Mouse (Mus musculus): ENCODE data around the gene Runx3. TPM values are rescaled to one million over a fixed set of nuclear protein-coding genes. Genes with fewer than 3 reads are reported as not detected.

Runx3 gene
- polyA plus RNA-seq, 1 experiment, result 0.21 TPM

DNA sequence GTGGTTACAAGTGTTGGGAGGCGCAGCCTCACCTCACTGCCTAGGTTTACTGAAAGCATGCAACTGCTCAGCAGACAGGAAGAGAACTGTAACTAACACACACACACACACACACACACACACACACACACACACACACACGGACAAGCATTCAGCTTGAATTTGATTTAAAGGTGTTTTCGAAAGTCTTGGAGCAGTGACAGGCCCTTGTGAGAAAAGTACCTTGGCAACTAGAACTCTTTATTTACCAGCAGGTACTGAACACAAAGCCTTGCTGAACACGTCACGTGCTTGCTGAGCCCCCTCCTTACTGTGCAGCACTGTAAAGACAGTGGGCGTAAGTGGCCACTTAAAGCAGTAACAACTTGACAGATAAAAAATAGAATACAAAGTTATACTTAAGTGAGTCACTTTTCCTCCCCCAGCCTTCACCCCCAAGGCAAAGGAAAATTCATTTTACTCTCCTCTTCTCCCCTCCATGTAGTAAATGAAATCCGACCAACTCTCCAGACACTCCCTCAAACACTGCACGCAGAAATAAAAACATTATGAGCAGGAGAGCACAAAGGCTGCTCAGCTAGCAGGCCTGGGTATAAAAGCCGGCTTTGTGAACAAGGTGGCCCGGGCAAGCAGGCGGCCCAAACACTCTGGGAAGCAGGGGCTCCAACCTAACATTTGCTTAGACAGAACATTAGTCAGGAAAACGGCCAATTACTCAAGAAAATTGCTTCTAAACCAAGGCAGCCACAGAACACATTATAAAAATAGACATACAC lies 101.4 kb downstream of the Runx3 start:
- no peak for DNase-seq (ENCODE audit: low spot score)

DNA sequence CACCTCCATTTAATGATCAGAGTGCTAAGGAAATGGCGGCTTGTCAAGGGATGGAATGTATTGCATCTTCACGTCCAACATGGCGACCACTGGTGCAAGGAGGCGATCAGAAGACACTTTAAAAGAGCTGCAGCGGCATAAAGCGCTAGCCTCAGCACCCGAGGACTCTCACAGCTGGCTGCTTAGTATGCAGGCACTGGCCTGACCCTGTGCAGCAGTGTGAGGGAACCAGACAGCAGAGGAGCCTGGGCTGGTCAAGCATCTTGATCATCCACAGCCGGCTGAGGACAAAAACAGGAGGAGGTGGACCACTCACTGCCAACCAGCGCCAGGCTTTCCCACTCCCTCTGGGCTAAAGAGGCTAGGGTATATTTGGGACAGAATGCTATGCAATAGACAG lies 103.4 kb downstream of the Runx3 start:
- DNase-seq (ENCODE audit: low spot score), result no peak

DNA sequence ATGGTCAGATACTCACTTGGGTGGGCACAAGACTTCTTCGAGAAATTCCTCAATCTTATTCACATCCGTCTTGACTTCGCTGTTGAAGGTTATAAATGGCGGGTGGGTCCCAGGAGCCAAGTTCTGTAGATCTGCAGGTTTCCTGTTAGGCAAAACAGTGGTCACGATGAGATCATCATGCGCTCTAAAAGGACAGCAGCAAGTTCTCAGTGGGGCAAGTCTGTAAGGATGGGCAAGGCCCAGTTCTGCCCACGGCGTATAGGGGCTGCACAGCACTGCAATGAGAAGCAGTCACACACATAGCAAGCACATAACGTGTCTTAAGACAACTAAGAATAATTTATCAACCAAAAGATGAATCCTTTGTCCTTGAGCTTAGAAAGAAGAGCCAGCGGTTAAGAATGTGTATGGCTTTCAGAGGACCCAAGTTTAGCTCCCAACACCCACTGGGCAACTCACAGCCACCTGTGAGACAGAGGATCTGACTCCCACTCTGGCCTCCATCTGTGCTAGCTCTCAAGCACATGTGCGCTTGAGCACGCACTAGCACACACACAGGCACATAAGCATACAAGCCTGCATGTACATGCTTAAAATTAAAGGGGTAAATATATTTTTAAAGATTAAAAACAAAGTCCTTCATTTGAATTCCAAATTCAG lies 105.7 kb downstream of the Runx3 start:
- DNase-seq (ENCODE audit: low spot score), result no peak

Other genes with a start within 250 kb of the Runx3 start
- gene Tmem50a, start 205.6 kb upstream of the Runx3 start, polyA plus RNA-seq (2012; rRNA removed), result 167 and 192 TPM in 2 replicates
- 580 and 969 TPM in 2 replicates for gene Rsrp1, start 197.1 kb upstream of the Runx3 start, polyA plus RNA-seq (2012; rRNA removed)
- gene Syf2, start 189.8 kb upstream of the Runx3 start, polyA plus RNA-seq (2012; rRNA removed), result 98.8 and 107 TPM in 2 replicates
- gene Clic4, start 152.2 kb downstream of the Runx3 start, polyA plus RNA-seq (2012; rRNA removed), result 151 and 185 TPM in 2 replicates
- 72.7 and 112 TPM in 2 replicates for gene Srrm1, start 232.7 kb downstream of the Runx3 start, polyA plus RNA-seq (2012; rRNA removed)